Mouse (Mus musculus) ES-Bruce4 (cell line): ENCODE results near the gene Spi1.

Source experiments
- CTCF ChIP-seq: IDR thresholded peaks from one replicate; pipeline ENCODE4 v1.8.1; 2011; ENCODE audit warnings: low read depth, low read length
- EP300 ChIP-seq: IDR thresholded peaks from 2 replicates; pipeline ENCODE4 v1.6.1; 2011; ENCODE audit warnings: low read depth, low read length; ENCODE audit not compliant: insufficient read depth
- POLR2A ChIP-seq: IDR thresholded peaks from one replicate; pipeline ENCODE4 v1.8.1; 2011; ENCODE audit warnings: low read length; ENCODE audit not compliant: insufficient read depth

GRCm38 (mm10) chr2:91160591-91160990 lies 78.4 kb downstream of the Spi1 start:
- no peak for TF ChIP-seq EP300
- no peak for TF ChIP-seq CTCF
- TF ChIP-seq POLR2A, result no peak
